Mouse (Mus musculus) MN1 (cell line): ENCODE results near the gene Slit3.
A peak's percentile ranks its signal among the peaks of the same experiment; 100 is the strongest.

ENCODE experiments used
- DNase-seq: peaks from one replicate; pipeline ENCODE4 v3.0.0-alpha.2; 2016; ENCODE audit warnings: low spot score

Gene Slit3

DNA sequence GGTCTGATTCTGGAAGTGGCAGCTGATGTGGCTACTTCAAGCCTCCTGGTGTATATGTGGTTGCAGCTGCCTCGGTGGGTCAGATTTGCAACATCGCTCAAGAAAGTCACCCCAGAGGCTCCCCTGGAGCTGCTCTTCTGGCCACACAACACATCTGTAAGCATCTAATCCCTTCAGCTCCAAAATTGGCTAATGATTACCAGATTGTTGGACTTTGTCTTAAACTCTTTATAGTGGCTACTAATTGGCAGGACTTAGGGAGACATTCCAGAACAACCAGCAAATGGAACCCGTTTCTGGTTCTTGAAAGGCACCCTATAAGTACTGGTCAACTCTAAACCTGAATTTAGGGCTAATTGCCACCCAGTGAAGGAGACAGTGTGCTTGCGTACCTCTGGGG is 348.9 kb downstream of the Slit3 start:
- DNase-seq: no peak

DNA sequence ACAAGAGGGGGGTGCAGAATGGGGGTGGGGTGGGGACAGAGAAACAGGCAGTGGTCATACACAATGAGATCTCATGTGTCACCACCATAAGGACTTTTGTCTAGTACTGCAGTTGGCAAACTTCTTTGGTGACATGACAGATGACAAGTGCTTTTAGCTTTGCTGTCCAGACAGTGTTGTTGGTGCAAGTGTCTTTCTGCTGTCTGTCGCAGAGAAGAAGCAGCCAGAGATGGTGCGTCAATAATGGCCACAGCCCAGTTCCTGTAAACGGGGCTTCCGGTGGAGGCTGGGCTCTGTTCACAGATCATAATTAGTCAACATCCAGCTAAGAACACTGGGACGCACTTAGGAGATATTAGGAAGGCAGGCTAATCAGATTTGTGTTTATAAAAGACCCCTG is 349.8 kb downstream of the Slit3 start:
- DNase-seq: no peak

DNA sequence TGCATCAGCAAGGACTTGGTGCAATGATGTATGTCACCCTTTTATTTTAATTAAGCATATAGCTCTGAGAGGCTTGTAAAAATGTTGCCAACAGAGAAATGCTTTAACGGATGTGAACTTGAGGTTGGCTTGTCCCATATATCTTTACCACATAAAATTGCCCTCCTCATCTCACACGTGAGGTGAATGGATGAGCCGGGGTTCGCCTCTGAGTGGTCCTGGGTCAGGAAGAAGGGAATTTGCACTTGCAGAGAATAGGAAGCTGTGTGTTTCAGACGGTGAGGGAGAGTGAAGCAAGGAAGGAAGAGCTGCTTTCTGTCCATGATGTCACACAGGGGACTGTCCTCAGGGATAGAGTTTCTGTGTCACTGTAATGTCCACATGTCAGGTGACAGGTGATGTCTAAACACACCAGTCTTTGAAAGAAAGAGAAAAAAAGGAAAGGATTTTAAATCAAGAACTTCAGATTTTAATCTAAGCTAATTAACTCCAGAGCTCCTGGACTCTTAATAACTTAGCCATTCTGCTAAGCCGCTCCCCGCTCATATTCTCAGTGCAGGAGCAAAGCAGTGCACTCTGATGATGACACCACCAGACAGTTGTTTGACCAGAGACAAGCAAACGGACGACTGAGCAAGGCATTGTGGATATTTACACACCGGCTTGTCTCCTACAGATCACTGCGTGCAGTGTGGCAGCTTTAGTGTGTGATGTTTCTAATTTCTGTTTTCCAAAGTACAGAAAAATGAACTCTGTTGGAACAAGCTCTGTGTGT is 352.0 kb downstream of the Slit3 start:
- DNase-seq: peak; percentile 67

DNA sequence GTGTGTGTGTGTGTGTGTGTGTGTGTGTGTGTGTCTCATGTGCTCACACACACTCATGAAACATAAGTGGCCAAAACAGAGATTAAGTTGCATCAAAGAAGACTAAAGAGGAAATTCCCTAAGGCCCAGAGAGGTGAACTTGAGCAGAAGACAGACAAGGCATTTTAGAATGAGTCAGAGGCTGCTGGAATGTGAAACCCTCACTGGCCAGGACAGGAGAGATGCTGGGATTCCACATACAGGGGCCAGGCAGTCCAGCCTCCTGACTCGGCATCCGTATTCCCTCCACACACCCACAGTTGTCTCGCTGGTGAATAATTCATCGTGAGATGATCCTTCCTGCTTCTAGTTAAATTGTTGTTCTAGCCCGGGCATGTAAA is 352.6 kb downstream of the Slit3 start:
- DNase-seq: peak; percentile 69

DNA sequence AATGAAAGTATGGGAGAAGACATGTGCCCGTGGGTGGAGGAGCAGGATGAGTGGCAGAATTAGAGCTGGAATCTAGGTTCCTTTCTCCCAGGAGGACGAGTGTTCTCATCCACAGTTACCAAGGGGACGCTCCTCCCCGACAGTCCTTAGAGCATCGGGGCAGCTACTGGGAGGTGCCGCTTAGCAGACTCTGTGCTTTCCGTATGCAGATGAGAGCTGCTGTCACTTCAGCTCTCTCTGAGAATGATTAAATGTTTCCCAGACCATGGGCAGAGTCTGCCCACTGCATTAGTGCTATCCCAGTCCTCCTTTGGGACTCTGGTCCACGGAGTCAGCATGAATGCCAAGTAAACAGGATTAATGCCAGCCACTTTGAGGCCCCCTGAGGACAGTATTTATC is 359.1 kb downstream of the Slit3 start:
- peak; percentile 82 for DNase-seq

DNA sequence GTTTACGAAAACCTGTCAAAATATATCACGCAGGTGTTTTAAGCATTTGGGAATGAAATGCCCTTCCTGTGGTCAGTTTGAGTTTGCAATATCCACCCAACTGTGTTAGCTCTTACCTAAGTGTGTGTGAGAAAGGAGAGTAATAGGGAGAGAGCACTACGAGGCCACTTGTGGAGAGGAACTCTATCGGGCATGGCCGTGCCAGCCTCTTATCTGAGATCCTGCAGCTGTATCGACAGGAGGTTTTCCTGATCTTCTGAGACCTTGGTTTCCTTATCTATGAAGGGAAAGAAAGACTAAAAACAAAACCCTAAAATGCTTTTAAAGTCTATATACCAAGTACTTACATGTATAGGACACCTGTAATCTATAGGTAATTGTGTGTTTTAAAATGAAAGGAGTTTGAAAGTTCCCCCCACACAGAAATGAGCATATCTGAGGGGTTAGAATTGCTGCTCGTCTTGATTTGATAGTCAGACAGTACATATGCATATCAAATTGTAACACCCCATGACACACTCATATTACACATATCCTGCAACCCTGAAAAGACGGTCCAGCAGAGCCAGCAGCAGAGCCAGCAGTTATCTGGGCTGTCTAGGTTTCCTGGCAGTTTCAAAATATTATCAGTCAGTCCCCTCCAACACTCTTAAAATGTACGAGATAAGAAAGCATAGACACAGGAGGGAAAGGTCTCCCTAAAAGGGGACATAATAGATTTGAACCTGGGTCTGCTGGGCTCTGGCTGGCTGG is 360.8 kb downstream of the Slit3 start:
- no peak for DNase-seq

DNA sequence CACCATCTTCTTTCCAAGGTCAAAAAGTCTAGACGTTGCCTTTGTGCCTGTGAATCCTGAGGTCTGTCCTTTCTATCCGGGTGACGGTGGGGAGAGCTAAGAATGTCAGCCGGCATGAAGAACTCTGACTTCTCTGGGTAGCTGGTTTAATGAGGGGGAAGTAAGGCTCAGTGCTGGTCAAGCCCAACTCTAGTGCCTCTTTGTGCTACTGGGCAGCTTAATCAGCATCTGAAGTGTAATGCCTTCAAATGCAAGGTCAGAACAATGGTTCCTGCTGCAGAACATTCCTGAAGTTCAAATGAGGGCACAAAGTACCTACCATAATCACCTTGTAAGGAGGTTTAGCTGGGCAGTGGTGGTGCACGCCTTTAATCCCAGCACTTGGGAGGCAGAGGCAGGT is 366.9 kb downstream of the Slit3 start:
- DNase-seq: no peak

DNA sequence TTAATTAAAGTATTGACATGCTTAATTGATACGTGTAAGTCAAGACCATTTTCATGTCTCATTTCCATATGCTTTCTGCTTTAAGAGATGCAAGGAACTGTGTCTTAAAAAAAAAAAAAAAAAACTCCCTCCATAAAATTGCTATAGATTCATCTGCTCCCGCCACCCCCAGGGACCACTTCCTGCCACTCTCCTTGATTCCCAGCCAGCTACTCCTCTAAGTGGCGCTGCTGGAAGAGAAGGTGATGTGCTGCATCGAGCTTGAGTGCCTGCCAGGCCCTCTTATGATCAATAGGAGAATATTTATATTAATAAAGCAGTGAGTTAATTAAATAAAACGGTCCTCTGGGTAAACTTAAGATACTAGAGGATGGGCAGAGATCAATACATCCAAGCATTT is 370.7 kb downstream of the Slit3 start:
- peak; percentile 72 for DNase-seq

DNA sequence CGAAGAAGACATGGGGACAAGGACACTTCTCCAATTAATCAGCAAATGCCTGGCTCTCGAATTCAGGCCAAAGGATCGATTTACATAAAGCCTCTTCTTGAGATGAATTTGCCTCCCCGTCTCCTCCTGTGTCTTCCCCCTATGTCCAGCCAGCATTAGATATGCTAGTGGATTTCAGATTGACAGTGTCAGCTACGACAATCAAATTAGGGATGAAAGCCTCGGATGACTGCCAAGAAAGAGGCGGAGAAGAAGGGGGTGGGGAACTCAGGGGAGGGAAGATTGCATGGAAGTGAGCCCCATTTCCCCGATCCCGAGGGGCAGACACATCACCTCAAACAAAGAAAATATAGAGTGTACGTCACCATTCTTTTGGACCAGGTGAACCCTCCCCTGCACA is 375.9 kb downstream of the Slit3 start:
- DNase-seq: peak; percentile 51

DNA sequence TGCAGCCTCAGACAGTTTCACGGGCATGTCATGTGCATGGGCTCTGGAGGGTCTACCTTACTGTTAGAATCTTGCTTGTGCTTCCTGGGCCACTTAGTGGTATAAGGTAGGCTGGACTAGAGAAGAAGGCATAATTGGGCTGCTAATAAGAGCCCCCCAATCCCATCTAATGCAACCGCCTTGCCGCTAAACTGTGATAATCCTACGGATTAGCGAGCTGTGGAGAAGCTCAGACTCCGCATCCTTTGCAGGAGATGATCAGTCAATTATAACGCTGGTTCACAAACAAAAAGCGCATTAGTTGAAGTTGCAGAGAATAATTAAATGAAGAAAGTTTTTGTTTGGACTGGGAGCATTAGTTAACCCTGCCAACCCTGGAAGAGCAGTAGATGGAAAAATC is 376.9 kb downstream of the Slit3 start:
- no peak for DNase-seq

DNA sequence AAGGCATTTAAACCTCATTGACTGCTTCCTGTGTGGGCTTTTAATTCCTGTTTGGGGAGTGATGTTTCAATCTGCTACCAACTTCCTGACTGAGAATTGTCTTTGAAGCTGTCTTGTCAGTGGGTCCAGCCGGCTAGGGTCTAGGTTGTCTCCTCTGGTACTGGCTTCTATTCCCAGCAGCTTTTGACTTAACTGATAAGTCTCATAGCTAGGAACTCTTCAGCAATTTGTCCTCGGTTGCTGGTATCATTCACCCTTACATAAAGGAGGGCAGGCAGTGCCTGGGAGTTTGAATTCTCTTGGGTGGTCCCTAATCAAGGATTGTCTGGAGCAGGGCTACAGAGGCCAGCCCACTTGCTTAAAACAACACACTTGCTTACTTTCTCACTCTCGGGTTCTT is 381.1 kb downstream of the Slit3 start:
- DNase-seq: no peak

DNA sequence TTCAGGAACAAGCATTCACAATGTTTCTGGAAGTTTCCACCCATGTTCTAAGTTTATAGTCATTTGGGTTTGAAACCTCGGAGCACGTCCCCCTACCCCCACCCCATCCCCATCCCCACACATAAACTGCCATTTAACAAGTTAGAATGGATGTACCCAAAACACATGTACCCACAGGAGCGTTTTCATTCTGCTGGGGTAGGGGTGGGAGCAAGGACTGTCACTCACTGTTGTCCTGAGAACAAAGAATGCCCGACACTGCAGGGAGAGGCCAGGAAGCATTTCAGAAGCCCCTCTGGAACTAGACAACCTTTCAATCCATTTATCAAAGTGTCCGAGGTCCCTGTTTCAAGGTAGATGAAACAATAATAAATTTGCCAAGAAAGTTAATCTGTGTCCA is 383.0 kb downstream of the Slit3 start:
- no peak for DNase-seq

DNA sequence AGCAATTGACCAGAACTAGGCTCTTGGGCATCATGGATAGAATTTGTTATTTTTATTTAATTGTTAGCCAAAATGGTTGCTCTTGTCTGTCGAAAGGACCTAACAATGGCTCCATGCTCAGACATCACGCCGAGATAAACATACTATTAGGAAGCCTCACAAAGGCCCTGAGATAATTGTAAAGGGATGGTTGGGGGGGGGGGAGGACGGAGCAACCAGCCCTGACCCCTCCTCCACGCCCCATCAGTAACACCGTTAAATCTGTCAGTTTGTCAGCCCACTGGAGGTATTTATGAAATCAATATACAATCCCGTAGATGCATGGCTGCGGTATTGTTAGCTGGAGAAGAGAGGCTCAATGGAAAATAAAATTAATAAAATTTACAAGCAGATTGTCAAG is 383.9 kb downstream of the Slit3 start:
- DNase-seq: no peak

DNA sequence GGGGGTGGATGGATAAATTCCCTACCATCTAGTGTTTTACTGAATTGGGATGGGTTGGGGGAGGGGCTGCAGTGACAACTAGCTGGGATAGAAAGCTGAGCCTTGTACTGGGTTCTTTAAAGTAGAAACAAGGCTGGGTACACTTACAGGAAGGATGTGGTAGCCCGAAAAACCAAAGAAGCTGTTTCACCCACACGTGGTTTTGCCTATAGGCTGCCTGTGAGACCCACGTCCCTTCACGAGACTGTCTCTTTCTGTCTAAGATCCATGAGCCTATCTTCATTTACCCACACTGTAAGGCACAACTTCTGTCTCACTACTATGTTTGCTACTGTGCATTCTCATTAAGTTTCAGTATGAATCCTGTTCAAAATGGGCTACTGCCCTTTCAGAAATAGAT is 384.3 kb downstream of the Slit3 start:
- DNase-seq: no peak

DNA sequence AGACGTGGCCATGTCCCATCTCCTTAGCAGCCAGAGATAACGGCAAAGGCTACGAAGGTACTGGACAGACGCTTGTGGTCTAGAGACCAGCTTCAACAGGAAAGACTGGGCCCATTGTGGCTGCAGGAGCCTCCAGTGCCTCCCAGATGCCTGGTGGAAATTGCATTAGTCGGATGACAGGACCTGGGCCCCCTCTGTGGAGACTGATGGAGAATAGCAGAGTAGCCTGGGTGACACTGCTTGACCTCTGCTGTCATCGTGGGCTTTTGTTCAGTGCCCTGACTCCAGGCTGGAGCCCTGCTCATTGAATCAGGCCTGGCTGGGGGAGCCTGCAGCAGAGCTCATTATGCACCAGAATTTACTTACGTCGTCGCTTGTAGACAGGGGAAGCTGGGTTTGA is 384.8 kb downstream of the Slit3 start:
- DNase-seq: peak; percentile 68

DNA sequence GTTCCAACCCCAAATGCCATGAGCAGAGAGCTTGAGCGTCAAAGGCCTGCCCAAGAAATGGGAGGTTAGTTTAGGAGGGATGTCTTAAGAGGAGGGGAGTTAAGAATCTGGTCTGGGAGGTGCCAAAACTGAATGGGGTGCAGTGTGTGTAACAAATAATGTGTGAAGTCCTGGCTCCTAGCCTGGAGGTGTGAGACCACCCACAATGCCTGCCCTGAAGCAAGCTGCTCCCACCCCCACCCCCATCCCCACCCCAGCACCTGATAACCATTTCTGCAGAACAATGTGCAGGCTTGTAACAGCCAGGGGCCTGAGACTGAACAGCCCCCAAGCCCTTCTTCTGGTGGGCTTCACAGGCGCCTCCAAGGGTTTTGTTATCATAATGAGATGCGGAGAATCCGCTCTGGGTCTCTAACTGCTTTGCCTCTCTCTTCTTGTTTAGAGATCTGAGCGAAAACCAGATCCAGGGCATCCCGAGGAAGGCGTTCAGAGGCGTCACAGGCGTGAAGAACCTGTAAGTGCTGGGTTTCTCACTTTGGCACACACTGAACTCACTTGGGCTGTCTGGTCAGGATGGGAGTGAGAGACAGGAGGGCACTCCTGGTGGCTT is 386.9 kb downstream of the Slit3 start:
- DNase-seq: no peak

DNA sequence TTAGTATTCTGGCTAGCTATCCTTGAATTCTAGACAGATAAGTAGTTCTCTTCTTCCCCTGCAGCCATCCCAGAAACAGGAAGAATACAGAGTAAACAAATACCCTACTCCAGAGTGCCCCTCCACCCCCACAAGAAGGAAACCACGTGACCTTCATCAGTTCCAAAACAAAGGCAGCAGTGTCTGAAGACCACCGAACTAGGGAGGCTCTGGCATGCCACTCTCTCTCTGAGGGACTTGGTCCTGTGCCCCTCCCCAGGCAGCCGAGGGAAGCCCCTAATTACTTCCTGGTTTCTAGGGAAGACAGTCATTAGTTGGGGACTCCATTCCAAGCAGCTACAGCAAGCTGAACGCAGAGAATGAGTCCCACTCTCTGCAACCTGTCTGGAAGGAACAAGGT is 391.7 kb downstream of the Slit3 start:
- DNase-seq: no peak

DNA sequence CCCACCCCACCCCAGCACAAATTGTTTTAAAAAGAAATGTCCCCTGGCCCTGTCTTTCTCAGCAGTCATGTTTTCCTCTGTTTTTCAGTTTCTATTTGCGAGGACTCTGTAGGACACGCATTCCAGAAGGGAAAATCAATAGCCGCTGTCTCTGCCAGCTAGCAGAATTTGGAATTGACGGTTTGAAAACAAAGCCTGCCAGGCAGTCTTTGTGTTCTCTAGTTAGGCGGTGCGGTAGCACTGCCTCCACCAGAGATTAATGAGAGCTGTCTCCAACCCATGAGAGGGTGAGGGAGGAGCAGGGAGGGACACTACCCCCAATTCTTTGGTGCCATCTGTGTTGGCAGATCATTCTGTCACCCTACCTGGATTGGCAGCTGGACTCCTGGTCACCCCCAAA is 392.3 kb downstream of the Slit3 start:
- no peak for DNase-seq

DNA sequence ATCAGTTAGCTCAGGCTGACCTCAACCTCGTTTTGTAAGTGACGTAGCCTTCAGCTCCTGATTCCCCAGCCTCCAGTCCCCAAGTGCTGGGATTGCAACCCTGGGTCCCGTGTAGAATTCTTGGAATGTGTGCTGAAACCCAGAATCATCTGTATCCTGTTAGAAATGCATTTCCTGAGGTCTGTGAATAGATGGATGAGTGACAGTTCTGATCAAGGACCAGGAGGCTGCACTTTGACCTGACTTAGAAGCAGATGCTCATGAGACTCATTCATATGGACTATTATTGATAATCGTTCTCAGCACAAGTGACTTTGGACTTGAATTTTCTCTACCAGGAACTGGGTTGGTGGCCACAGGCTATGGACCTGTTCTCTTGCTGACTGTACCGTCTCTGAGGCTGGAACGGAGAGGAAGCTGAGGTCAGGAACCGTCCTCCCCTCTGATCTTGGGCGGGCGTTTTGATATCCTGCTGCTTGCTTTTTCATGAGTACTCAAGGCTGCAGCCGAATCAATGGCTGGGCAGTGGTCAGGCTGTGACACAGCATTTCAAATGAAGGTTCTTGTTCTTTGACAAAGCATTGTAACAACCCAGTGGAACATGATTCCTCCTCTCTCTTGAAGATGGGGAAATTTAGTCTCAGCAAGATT is 401.9 kb downstream of the Slit3 start:
- DNase-seq: no peak

DNA sequence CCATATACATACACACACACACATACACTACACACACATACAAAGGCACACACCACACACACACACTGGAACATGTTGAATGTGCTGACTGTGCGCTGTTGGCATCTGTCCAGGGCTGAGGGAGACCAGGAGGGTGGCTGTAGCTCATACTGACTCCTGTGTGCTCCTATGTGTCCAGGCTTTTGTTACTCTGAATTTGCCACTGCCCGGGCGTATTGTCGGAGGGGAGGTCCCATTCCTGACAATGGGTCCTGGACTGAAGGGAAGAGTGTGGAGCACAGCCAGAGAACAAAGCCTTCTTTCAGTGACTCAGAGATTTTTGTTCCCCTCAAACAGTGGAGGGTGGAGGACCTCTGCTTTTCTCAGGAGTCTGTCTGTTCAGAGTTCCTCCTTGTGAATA is 402.7 kb downstream of the Slit3 start:
- no peak for DNase-seq

DNA sequence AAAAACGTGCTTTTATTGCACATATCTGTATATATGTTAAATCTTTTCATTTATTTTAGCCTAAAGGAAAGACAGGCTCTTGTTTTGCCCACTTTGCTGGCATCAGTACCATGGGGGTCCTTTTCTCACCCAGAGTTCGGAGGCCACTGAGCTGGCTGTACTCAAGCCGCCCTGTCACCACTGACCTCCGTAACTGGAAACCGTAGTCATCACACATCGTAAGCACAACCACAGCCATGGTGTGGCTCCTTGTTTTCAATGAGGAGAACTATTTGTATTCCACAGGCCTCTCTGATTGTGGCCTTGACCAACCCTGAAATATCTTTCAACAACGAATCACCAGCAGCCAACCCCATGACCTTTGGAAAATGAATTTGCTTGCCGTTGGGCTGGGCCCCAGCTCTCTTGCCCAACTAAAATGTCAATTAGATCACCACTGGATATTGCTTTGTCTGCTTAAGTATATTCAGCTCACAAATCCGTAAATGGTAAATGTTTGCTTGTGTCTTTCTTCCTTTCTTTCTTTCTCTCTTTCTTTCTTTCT is 405.3 kb downstream of the Slit3 start:
- DNase-seq: no peak

DNA sequence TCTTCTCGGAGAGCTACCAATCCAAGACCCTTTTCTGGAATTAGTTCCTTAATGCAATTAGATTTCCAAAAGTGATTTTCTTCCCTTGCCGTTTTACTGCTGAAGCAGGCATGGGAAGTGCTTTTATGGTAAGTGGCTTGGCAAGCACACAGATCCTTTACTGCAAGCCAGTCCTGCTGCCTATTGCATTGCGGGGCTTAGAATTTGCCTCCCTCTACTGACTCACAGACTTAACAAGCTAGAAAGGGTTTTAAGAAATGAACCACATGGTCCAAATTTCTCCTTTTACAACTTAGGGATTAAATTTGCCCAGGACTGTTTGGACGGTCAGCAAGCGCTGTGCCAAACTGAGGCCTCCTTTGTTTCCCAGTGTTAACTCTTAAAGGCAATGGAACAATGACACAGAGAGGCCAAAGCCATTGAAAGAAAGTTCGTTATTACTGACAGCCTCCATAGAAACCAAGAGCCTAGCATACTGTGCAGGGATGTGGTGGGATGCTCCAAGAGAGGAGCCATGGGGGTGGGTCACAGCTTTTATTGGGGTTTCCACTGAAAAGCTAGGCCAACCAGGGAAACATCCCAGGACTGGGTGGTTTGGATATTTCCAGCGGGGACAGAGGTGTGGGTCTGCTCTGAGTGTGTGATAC is 406.9 kb downstream of the Slit3 start:
- peak; percentile 79 for DNase-seq
